Mouse (Mus musculus): ENCODE measurements around the gene Ap3b1. TPM values are rescaled to one million over a fixed set of nuclear protein-coding genes. Genes with fewer than 3 reads are reported as not detected.
A peak's percentile ranks its signal among the peaks of the same experiment; 100 is the strongest.

Gene Ap3b1
- polyA plus RNA-seq, 1 experiment, result 29.2 TPM

GRCm38 (mm10) chr13:94443411-94443810 is 84.7 kb downstream of the Ap3b1 start:
- H3K4me3 ChIP-seq (replicated peaks; ENCODE audit: extremely low read depth, low read depth, low read length), result no peak overlapping the region
- TF ChIP-seq CTCF (IDR thresholded peaks at IDR 0.05; ENCODE audit: insufficient read depth, low read length), result no peak
- TF ChIP-seq POLR2A (IDR thresholded peaks at IDR 0.05; ENCODE audit: borderline replicate concordance, extremely low read depth, low read depth, low read length), result no peak
- no peak for DNase-seq
- WGBS, result 63% methylated on average over 3 of the region's 3 CpGs
- H3K4me1 ChIP-seq (ENCODE audit: control insufficient read depth, insufficient read depth, low read length), result no peaks in the 10 kb centered on the region

- 68% methylated on average over 5 of the region's 5 CpGs for WGBS
- no peak for DNase-seq
- no peak for TF ChIP-seq CTCF (IDR thresholded peaks at IDR 0.05; ENCODE audit: insufficient read depth, low read length)
- TF ChIP-seq POLR2A (IDR thresholded peaks at IDR 0.05; ENCODE audit: borderline replicate concordance, extremely low read depth, low read depth, low read length), result no peak
Measured at GRCm38 (mm10) chr13:94445103-94445502, 86.3 kb downstream of the Ap3b1 start.

DNA sequence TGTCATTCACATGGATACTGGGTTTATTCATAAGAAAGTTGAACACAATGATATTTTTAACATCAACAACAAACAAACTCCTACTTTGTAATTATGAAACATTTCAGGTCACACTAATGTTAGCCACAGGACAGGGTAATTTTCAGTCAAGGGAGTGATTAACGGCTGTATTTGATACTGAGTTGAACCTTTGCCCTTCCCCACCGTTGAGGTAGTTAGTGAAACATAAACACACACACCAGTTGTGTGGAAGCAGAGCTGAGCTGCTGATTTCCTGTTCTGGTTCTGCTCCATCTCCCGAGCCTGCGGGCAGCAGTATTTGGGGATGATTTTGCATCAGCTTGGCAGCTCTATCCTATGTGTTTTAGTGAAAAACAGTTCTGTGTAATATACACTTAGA is 88.2 kb downstream of the Ap3b1 start:
- TF ChIP-seq POLR2A (IDR thresholded peaks at IDR 0.05; ENCODE audit: borderline replicate concordance, extremely low read depth, low read depth, low read length), result no peak
- no peak for TF ChIP-seq CTCF (IDR thresholded peaks at IDR 0.05; ENCODE audit: insufficient read depth, low read length)
- 39% methylated on average over 4 of the region's 4 CpGs for WGBS

More at GRCm38 (mm10) chr13:94445103-94445502, 86.3 kb downstream of the Ap3b1 start:
- Histone ChIP-seq H3K4me3 (replicated peaks; ENCODE audit: extremely low read depth, low read depth, low read length) (no peak overlapping the region), H3K4me1 (ENCODE audit: control insufficient read depth, insufficient read depth, low read length) (no peaks in the 10 kb centered on the region)

DNA sequence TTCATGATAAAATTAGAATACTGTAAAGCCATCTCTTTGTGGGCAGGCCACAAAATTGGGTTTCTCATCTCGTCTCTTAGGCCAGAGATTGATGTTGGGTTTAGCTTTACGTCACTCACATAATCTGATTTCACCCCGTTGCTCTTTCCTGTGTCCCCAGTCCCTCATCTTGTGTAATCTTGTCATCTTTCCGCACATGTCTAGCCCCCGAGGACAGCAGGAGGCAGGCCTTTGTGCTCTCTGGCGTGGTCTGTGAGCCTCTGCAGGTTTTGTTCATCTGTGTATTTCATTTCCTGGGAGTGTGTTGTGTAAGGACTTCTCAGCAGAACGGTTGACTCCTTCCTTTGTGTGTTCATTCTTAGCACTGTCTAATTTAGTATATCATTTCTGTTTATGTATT is 90.8 kb downstream of the Ap3b1 start:
- no peaks in the 10 kb centered on the region for H3K4me1 ChIP-seq (ENCODE audit: control insufficient read depth, insufficient read depth, low read length)
- DNase-seq, result no peak
- 69% methylated on average over 7 of the region's 7 CpGs for WGBS
- TF ChIP-seq POLR2A (IDR thresholded peaks at IDR 0.05; ENCODE audit: borderline replicate concordance, extremely low read depth, low read depth, low read length), result no peak
- no peak for TF ChIP-seq CTCF (IDR thresholded peaks at IDR 0.05; ENCODE audit: insufficient read depth, low read length)
- H3K4me3 ChIP-seq (replicated peaks; ENCODE audit: extremely low read depth, low read depth, low read length), result no peak overlapping the region

More for the DNA sequence above, 88.2 kb downstream of the Ap3b1 start:
- Histone ChIP-seq H3K4me1 (ENCODE audit: control insufficient read depth, insufficient read depth, low read length) (no peaks in the 10 kb centered on the region), H3K4me3 (replicated peaks; ENCODE audit: extremely low read depth, low read depth, low read length) (no peak overlapping the region)
- no peak for DNase-seq

GRCm38 (mm10) chr13:94451229-94451628 is 92.5 kb downstream of the Ap3b1 start:
- peak; percentile 27 for DNase-seq
- peak; percentile 71 for TF ChIP-seq CTCF (IDR thresholded peaks at IDR 0.05; ENCODE audit: insufficient read depth, low read length)
- no peak for TF ChIP-seq POLR2A (IDR thresholded peaks at IDR 0.05; ENCODE audit: borderline replicate concordance, extremely low read depth, low read depth, low read length)
- WGBS, result 70% methylated on average over 6 of the region's 6 CpGs
- H3K4me3 ChIP-seq (replicated peaks; ENCODE audit: extremely low read depth, low read depth, low read length), result no peak overlapping the region
- H3K4me1 ChIP-seq (ENCODE audit: control insufficient read depth, insufficient read depth, low read length), result no peaks in the 10 kb centered on the region

DNA sequence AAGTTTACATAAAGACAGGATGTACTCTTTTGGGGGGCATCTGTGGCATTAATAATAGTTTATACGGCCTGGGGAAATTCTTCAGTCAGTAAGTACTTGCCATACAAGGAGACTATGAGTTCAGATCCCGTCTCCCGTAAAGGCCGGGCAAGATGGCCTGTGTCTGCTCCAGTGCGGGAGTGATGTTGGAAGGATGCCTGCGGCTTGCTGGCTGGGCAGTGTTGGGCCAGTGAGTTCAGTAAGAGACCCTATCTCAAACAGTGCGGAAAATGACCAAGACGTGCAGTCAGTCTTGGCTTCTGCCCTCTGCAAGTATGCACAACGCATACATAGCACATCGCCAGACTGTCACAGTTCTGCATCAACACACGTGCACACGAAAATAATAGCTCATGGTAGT is 95.4 kb downstream of the Ap3b1 start:
- WGBS, result 84% methylated on average over 12 of the region's 12 CpGs
- DNase-seq, result no peak
- H3K4me3 ChIP-seq (replicated peaks; ENCODE audit: extremely low read depth, low read depth, low read length), result no peak overlapping the region
- peaks cover 3% of the 10 kb centered on the region for H3K4me1 ChIP-seq (ENCODE audit: control insufficient read depth, insufficient read depth, low read length)
- no peak for TF ChIP-seq CTCF (IDR thresholded peaks at IDR 0.05; ENCODE audit: insufficient read depth, low read length)
- TF ChIP-seq POLR2A (IDR thresholded peaks at IDR 0.05; ENCODE audit: borderline replicate concordance, extremely low read depth, low read depth, low read length), result no peak

DNA sequence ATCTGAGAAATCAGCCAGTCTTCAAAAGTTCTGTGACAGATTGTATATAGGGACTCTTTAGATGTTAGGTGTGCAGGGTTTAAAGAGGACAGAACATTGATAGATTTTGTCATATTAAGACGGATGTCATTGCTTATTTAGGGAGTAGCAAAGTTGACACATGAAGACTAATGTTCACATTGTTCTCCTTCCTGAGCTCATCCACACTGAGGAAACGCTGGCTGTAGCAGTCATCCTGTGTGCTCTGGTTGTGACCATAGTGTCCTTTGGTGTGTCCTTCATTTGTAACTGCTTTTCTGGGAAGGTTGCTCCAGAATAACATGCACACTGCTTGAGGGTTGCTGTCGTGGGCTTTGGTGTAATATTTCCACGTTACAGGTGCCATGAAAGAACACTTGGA is 100.4 kb downstream of the Ap3b1 start:
- DNase-seq, result no peak
- H3K4me3 ChIP-seq (replicated peaks; ENCODE audit: extremely low read depth, low read depth, low read length), result no peak overlapping the region
- 51% methylated on average over 4 of the region's 4 CpGs for WGBS
- H3K4me1 ChIP-seq (ENCODE audit: control insufficient read depth, insufficient read depth, low read length), result peaks cover 6% of the 10 kb centered on the region
- TF ChIP-seq POLR2A (IDR thresholded peaks at IDR 0.05; ENCODE audit: borderline replicate concordance, extremely low read depth, low read depth, low read length) (no peak), CTCF (IDR thresholded peaks at IDR 0.05; ENCODE audit: insufficient read depth, low read length) (no peak)

DNA sequence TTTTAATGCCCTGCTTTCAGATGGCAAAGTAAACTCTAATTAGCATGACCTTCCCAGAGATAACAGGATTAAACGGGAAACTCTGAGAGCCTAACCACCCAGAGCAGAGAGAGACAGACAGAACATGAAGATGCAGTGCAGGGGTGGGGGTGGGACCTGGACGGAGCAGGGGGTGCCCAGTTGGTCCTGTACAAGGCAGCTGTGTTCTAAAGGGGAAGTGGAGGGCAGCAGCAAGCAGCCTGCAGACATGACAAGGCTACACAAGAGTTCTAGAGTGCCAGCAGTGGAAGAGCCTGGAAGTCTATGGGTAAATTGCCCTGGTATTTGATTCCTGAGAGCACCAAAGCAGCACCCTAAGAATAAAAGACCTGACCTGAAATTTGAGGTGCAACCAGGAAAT is 105.5 kb downstream of the Ap3b1 start:
- WGBS, result 69% methylated on average over 2 of the region's 2 CpGs
- TF ChIP-seq POLR2A (IDR thresholded peaks at IDR 0.05; ENCODE audit: borderline replicate concordance, extremely low read depth, low read depth, low read length) (no peak), CTCF (IDR thresholded peaks at IDR 0.05; ENCODE audit: insufficient read depth, low read length) (no peak)
- H3K4me1 ChIP-seq (ENCODE audit: control insufficient read depth, insufficient read depth, low read length), result peaks cover 3% of the 10 kb centered on the region; the same call in 1 of the 2 replicates
- H3K4me3 ChIP-seq (replicated peaks; ENCODE audit: extremely low read depth, low read depth, low read length), result no peak overlapping the region
- no peak for DNase-seq

DNA sequence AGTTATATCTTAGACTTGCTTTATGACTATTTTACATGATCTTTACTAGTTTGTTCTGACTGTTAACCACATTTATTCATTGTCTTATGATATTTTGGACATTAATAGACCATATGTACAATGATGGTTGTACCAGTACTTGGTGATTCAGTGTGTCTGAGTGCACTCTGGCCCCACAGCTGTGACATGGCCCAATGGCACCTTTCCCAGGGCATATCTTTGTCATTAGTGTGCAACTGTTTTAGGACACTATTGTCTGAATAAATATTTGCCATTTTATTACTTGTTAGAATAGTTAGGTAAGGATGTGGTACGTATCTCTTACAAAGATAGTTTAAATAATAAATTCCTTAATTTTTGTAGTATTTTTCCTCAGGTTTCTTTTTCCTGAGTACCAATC is 109.8 kb downstream of the Ap3b1 start:
- Histone ChIP-seq H3K4me3 (replicated peaks; ENCODE audit: extremely low read depth, low read depth, low read length) (no peak overlapping the region), H3K4me1 (ENCODE audit: control insufficient read depth, insufficient read depth, low read length) (no peaks in the 10 kb centered on the region)
- TF ChIP-seq POLR2A (IDR thresholded peaks at IDR 0.05; ENCODE audit: borderline replicate concordance, extremely low read depth, low read depth, low read length) (no peak), CTCF (IDR thresholded peaks at IDR 0.05; ENCODE audit: insufficient read depth, low read length) (no peak)
- no peak for DNase-seq
- WGBS, result 79% methylated on average over 1 of the region's 1 CpGs

DNA sequence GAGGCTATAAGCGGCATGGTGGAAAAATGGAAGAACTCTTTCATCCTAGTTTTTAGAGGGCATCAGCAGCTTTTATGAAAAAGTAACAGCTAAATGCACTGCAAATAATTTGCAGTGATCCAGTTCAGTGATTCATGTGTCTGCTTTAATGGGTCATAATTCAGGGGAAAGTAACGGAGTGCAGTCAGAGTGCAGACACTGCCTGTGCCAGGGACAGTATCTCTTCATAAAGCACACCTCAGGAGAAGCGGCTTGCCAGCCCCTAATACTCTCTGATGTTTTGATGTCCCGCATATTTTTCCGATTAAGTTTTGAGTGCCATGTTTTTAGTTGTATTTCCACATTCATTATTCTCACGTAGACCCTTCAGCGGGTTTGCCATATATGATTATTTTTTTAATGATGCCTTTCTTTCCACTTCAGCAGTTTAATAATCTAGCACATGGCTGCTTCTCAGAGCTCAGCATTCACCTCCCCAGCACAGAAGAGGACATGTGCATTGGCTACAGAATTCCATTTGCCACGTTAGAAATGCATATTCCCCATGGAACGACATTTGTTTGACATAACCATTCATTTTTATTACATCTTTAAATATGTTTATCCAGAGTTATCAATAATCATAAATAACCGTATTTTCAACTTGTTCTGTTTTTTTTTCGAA is 112.4 kb downstream of the Ap3b1 start:
- DNase-seq, result no peak
- 90% methylated on average over 11 of the region's 11 CpGs for WGBS
- H3K4me3 ChIP-seq (replicated peaks; ENCODE audit: extremely low read depth, low read depth, low read length), result no peak overlapping the region
- H3K4me1 ChIP-seq (ENCODE audit: control insufficient read depth, insufficient read depth, low read length), result no peaks in the 10 kb centered on the region
- TF ChIP-seq POLR2A (IDR thresholded peaks at IDR 0.05; ENCODE audit: borderline replicate concordance, extremely low read depth, low read depth, low read length) (no peak), CTCF (IDR thresholded peaks at IDR 0.05; ENCODE audit: insufficient read depth, low read length) (no peak)

All from lung, adult 2 months (tissue).